Mouse (Mus musculus) E14TG2a.4 (cell line): ENCODE measurements at regions not wholly inside any gene's neighbourhood (a gene's known extent, or its start where the extent isn't known, plus 50 kb on each side); places are given as distances from the start of the nearest gene placed in this dataset.

Experiments used
- H3K27me3 ChIP-seq: 2 replicates; pipeline ENCODE4 v1.6.1; 2014; ENCODE audit warnings: low read length, control low read depth; ENCODE audit not compliant: insufficient read depth
- H3K36me3 ChIP-seq: 2 replicates; pipeline ENCODE4 v1.6.1; 2014; ENCODE audit warnings: low read length, control low read depth; ENCODE audit not compliant: insufficient read depth
- H3K4me1 ChIP-seq: replicated peaks from 2 replicates; pipeline ENCODE4 v1.6.1; 2014; ENCODE audit warnings: low read depth, low read length, control low read depth
- H3K4me3 ChIP-seq: replicated peaks from 2 replicates; pipeline ENCODE4 v1.5.1; 2014; ENCODE audit warnings: mild to moderate bottlenecking, low read length
- H3K9me3 ChIP-seq: 2 replicates; pipeline ENCODE4 v1.6.1; 2014; ENCODE audit warnings: low read length, control low read depth
- CTCF ChIP-seq: conservative IDR thresholded peaks from 2 replicates; pipeline ENCODE4 v1.5.1; 2014; ENCODE audit warnings: low read length
- NANOG ChIP-seq: IDR thresholded peaks from 2 replicates; pipeline ENCODE4 v1.6.1; 2014; ENCODE audit warnings: borderline replicate concordance, low read length, mixed read lengths
- POU5F1 ChIP-seq: IDR thresholded peaks from 2 replicates; pipeline ENCODE4 v1.6.1; 2014; ENCODE audit warnings: low read length, borderline replicate concordance

GRCm38 (mm10) chr13:72727126-72727525 is 98.5 kb downstream of the Irx2 start:
- H3K9me3 ChIP-seq: 0 out of 2 replicates have a peak, but pooled peaks cover 3% of the 10 kb centered on the region
- H3K36me3 ChIP-seq: no peaks in the 10 kb centered on the region
- H3K4me1 ChIP-seq: no peaks in the 10 kb centered on the region
- no peaks in the 10 kb centered on the region; the same call in 1 of the 2 replicates for H3K27me3 ChIP-seq
- no peak overlapping the region for H3K4me3 ChIP-seq
- TF ChIP-seq POU5F1 (no peak), NANOG (no peak), CTCF (no peak)

GRCm38 (mm10) chr13:72735916-72736315 is 107.3 kb downstream of the Irx2 start:
- Histone ChIP-seq H3K9me3 (no peaks in the 10 kb centered on the region), H3K4me1 (no peaks in the 10 kb centered on the region), H3K4me3 (no peak overlapping the region), H3K27me3 (no peaks in the 10 kb centered on the region; the same call in 1 of the 2 replicates), H3K36me3 (no peaks in the 10 kb centered on the region)
- TF ChIP-seq POU5F1: no peak
- no peak for TF ChIP-seq NANOG
- no peak for TF ChIP-seq CTCF

- no peak for TF ChIP-seq NANOG
- no peak for TF ChIP-seq CTCF
- no peak for TF ChIP-seq POU5F1
- Histone ChIP-seq H3K4me1 (no peaks in the 10 kb centered on the region), H3K36me3 (no peaks in the 10 kb centered on the region), H3K27me3 (no peaks in the 10 kb centered on the region; the same call in 1 of the 2 replicates), H3K4me3 (no peak overlapping the region), H3K9me3 (no peaks in the 10 kb centered on the region)
Observed at GRCm38 (mm10) chr13:72736992-72737391, 108.4 kb downstream of the Irx2 start.

- H3K9me3 ChIP-seq: no peaks in the 10 kb centered on the region
- no peak overlapping the region for H3K4me3 ChIP-seq
- H3K36me3 ChIP-seq: no peaks in the 10 kb centered on the region
- H3K27me3 ChIP-seq: peaks cover 4% of the 10 kb centered on the region
- TF ChIP-seq CTCF (no peak), NANOG (no peak), POU5F1 (no peak)
- peaks cover 8% of the 10 kb centered on the region; the same call in 1 of the 2 replicates for H3K4me1 ChIP-seq
Observed at GRCm38 (mm10) chr13:72747187-72747586, 118.6 kb downstream of the Irx2 start.

- peaks cover 7% of the 10 kb centered on the region; the same call in 1 of the 2 replicates for H3K4me1 ChIP-seq
- no peaks in the 10 kb centered on the region for H3K9me3 ChIP-seq
- TF ChIP-seq POU5F1 (no peak), NANOG (no peak), CTCF (no peak)
Observed at GRCm38 (mm10) chr13:72755036-72755435, 126.4 kb downstream of the Irx2 start.

GRCm38 (mm10) chr13:72762481-72762880 is 133.9 kb downstream of the Irx2 start:
- H3K4me1 ChIP-seq: no peaks in the 10 kb centered on the region
- H3K4me3 ChIP-seq: no peak overlapping the region
- H3K36me3 ChIP-seq: no peaks in the 10 kb centered on the region
- peaks cover 13% of the 10 kb centered on the region; the same call in 1 of the 2 replicates for H3K9me3 ChIP-seq
- TF ChIP-seq POU5F1: no peak
- no peak for TF ChIP-seq NANOG
- no peak for TF ChIP-seq CTCF
- no peaks in the 10 kb centered on the region for H3K27me3 ChIP-seq

More at GRCm38 (mm10) chr13:72755036-72755435, 126.4 kb downstream of the Irx2 start:
- peaks cover 6% of the 10 kb centered on the region; the same call in 1 of the 2 replicates for H3K27me3 ChIP-seq
- no peaks in the 10 kb centered on the region for H3K36me3 ChIP-seq
- H3K4me3 ChIP-seq: no peak overlapping the region

- Histone ChIP-seq H3K9me3 (peaks cover 13% of the 10 kb centered on the region; the same call in 1 of the 2 replicates), H3K27me3 (no peaks in the 10 kb centered on the region), H3K4me1 (no peaks in the 10 kb centered on the region), H3K4me3 (no peak overlapping the region), H3K36me3 (no peaks in the 10 kb centered on the region)
- TF ChIP-seq POU5F1: no peak
- TF ChIP-seq NANOG: no peak
- TF ChIP-seq CTCF: no peak
Observed at GRCm38 (mm10) chr13:72763337-72763736, 134.7 kb downstream of the Irx2 start.

- no peaks in the 10 kb centered on the region for H3K27me3 ChIP-seq
- TF ChIP-seq POU5F1: no peak
- no peak for TF ChIP-seq NANOG
- no peak for TF ChIP-seq CTCF
- peaks cover 13% of the 10 kb centered on the region; the same call in 1 of the 2 replicates for H3K9me3 ChIP-seq
- no peaks in the 10 kb centered on the region for H3K36me3 ChIP-seq
- no peak overlapping the region for H3K4me3 ChIP-seq
- H3K4me1 ChIP-seq: no peaks in the 10 kb centered on the region
Observed at GRCm38 (mm10) chr13:72767306-72767705, 138.7 kb downstream of the Irx2 start.

GRCm38 (mm10) chr13:72769007-72769595 is 140.5 kb downstream of the Irx2 start:
- Histone ChIP-seq H3K9me3 (peaks cover 3% of the 10 kb centered on the region; the same call in 1 of the 2 replicates), H3K4me1 (no peaks in the 10 kb centered on the region), H3K36me3 (no peaks in the 10 kb centered on the region), H3K27me3 (no peaks in the 10 kb centered on the region), H3K4me3 (no peak overlapping the region)
- no peak for TF ChIP-seq POU5F1
- TF ChIP-seq NANOG: no peak
- TF ChIP-seq CTCF: no peak
